Mouse (Mus musculus) midbrain, postnatal 0 days (tissue): Measurements from ENCODE around the gene Hspa13. TPM values are rescaled to one million over a fixed set of nuclear protein-coding genes. Genes with fewer than 3 reads are reported as not detected.
A peak's percentile ranks its signal among the peaks of the same experiment; 100 is the strongest.

ENCODE experiments used
- ATAC-seq: fragments of 200-750 bp; cut with Nextera tagmentation; 2 replicates; pipeline ENCODE4 v1.8.0; 2017; ENCODE audit warnings: moderate number of reproducible peaks, mild to moderate bottlenecking, moderate TSS enrichment, moderate library complexity; ENCODE audit not compliant: low FRiP score
- DNase-seq: peaks from one replicate; pipeline ENCODE4 v3.0.0-alpha.2; 2015; ENCODE audit warnings: low spot score
- H3K27ac ChIP-seq: fragments of 300-500 bp; sonication (generic); 2 replicates; pipeline ENCODE4 v1.5.1; 2014; ENCODE audit warnings: low read depth, mild to moderate bottlenecking, low read length, mixed read lengths
- H3K27me3 ChIP-seq: fragments of 300-500 bp; sonication (generic); 2 replicates; pipeline ENCODE4 v1.6.1; 2014; ENCODE audit warnings: low read length, control low read depth, mixed read lengths; ENCODE audit not compliant: insufficient read depth
- H3K36me3 ChIP-seq: fragments of 300-500 bp; sonication (generic); 2 replicates; pipeline ENCODE4 v1.6.1; 2014; ENCODE audit warnings: low read length, control low read depth, mixed read lengths; ENCODE audit not compliant: insufficient read depth
- H3K4me1 ChIP-seq: fragments of 300-500 bp; sonication (generic); 2 replicates; pipeline ENCODE4 v1.6.1; 2014; ENCODE audit warnings: mild to moderate bottlenecking, control low read depth, antibody characterized with exemption, low read length, mixed read lengths; ENCODE audit not compliant: insufficient read depth
- H3K4me2 ChIP-seq: fragments of 300-500 bp; sonication (generic); 2 replicates; pipeline ENCODE4 v1.6.1; 2014; ENCODE audit warnings: low read depth, mild to moderate bottlenecking, low read length, mixed read lengths; ENCODE audit not compliant: poor library complexity, severe bottlenecking
- H3K4me3 ChIP-seq: fragments of 300-500 bp; sonication (generic); 2 replicates; pipeline ENCODE4 v1.5.1; 2014; ENCODE audit warnings: low read depth, mild to moderate bottlenecking, low read length, moderate library complexity
- H3K9ac ChIP-seq: fragments of 300-500 bp; sonication (generic); replicated peaks from 2 replicates; pipeline ENCODE4 v1.6.1; 2014; ENCODE audit warnings: mild to moderate bottlenecking, low read length, moderate library complexity, mixed read lengths; ENCODE audit not compliant: poor library complexity, severe bottlenecking
- H3K9me3 ChIP-seq: fragments of 300-500 bp; sonication (generic); 2 replicates; pipeline ENCODE4 v1.6.1; 2016; ENCODE audit warnings: low read length, control low read depth
- CTCF ChIP-seq: IDR thresholded peaks from 2 replicates; pipeline ENCODE4 v1.5.1; 2016; ENCODE audit warnings: antibody characterized with exemption, mild to moderate bottlenecking
- WGBS: fragments of 180-500 bp; shearing (Covaris S2); extraction: QIAGEN DNeasy Blood & Tissue Kit; methylation state at CpG from one replicate; pipeline ENCODE4 v1.1.7; 2014; 5-methylcytosine and 5-hydroxymethylcytosine counted together
- polyA plus RNA-seq: library from polyadenylated mRNA; unstranded; fragments of >200 nt; fragmentation: Nextera tagmentation; extraction: Ambion mirVana; gene quantifications from 2 replicates; pipeline ENCODE4 v1.2.1, GENCODE M21; 2015
- total RNA-seq: library from RNA; depleted of rRNA; stranded (reverse); fragments of >200 nt; gene quantifications from 2 replicates; pipeline ENCODE4 v1.2.3, GENCODE M21; 2014; rRNA removed

Gene Hspa13
- 41.9 and 59.3 TPM in 2 replicates for total RNA-seq
- 44.6 and 49.4 TPM in 2 replicates for polyA plus RNA-seq

- peak; percentile 99 for ATAC-seq
- no peaks in the 10 kb centered on the region for H3K4me1 ChIP-seq
- DNase-seq: peak; percentile 99
- H3K36me3 ChIP-seq: peaks cover 8% of the 10 kb centered on the region
- no peaks in the 10 kb centered on the region for H3K27me3 ChIP-seq
- peak; percentile 55 for TF ChIP-seq CTCF
- under 1% methylated on average over 51 of the region's 51 CpGs for WGBS
- peak within 1 kb of the TSS; percentile 81 for H3K27ac ChIP-seq
- H3K4me2 ChIP-seq: peak within 1 kb of the TSS; percentile 64
- H3K9me3 ChIP-seq: no peaks in the 10 kb centered on the region
- peak within 1 kb of the TSS; percentile 75 for H3K4me3 ChIP-seq
- H3K9ac ChIP-seq: peak within 1 kb of the TSS; percentile 74
Measured at GRCm38 (mm10) chr16:75766388-75767249, at the start of gene Hspa13. Gene Hspa13 (minus strand): TSS chr16:75767104.

GRCm38 (mm10) chr16:75779271-75779670 lies 12.4 kb upstream of the Hspa13 start:
- Histone ChIP-seq H3K9me3 (no peaks in the 10 kb centered on the region), H3K4me1 (no peaks in the 10 kb centered on the region), H3K36me3 (no peaks in the 10 kb centered on the region), H3K4me2 (no peak overlapping the region), H3K9ac (no peak overlapping the region), H3K4me3 (no peak overlapping the region), H3K27ac (no peak overlapping the region), H3K27me3 (no peaks in the 10 kb centered on the region)
- TF ChIP-seq CTCF: peak; percentile 83
- 28% methylated on average over 1 of the region's 1 CpGs for WGBS
- DNase-seq (peak; percentile 73), ATAC-seq (no peak)

- H3K4me1 ChIP-seq: no peaks in the 10 kb centered on the region
- WGBS: 88% methylated on average over 10 of the region's 10 CpGs
Measured at GRCm38 (mm10) chr16:75773222-75773621, 6.3 kb upstream of the Hspa13 start.

GRCm38 (mm10) chr16:75767250-75768002 lies 522 bp upstream of the Hspa13 start:
- Histone ChIP-seq H3K4me2 (peak overlapping the region; percentile 64), H3K27ac (0 out of 2 replicates have a peak overlapping the region, but pooled peaks have one; percentile 81), H3K9me3 (no peaks in the 10 kb centered on the region), H3K4me3 (peak overlapping the region; percentile 75), H3K9ac (0 out of 2 replicates have a peak overlapping the region, but pooled peaks have one; percentile 48), H3K4me1 (no peaks in the 10 kb centered on the region), H3K36me3 (peaks cover 8% of the 10 kb centered on the region), H3K27me3 (no peaks in the 10 kb centered on the region)
- TF ChIP-seq CTCF: no peak
- DNase-seq: no peak
- 18% methylated on average over 21 of the region's 21 CpGs for WGBS
- peak; percentile 64 for ATAC-seq

More at GRCm38 (mm10) chr16:75773222-75773621, 6.3 kb upstream of the Hspa13 start:
- H3K27me3 ChIP-seq: no peaks in the 10 kb centered on the region
- no peak overlapping the region for H3K4me2 ChIP-seq
- ATAC-seq (no peak), DNase-seq (no peak)
- no peak for TF ChIP-seq CTCF
- no peaks in the 10 kb centered on the region for H3K36me3 ChIP-seq
- H3K27ac ChIP-seq: no peak overlapping the region
- no peak overlapping the region for H3K4me3 ChIP-seq
- H3K9me3 ChIP-seq: no peaks in the 10 kb centered on the region
- H3K9ac ChIP-seq: no peak overlapping the region

GRCm38 (mm10) chr16:75752876-75753275 lies 14.0 kb downstream of the Hspa13 start:
- peaks cover 10% of the 10 kb centered on the region for H3K36me3 ChIP-seq
- no peaks in the 10 kb centered on the region for H3K27me3 ChIP-seq
- H3K4me1 ChIP-seq: no peaks in the 10 kb centered on the region
- no peak overlapping the region for H3K27ac ChIP-seq
- TF ChIP-seq CTCF: no peak
- no peak overlapping the region for H3K4me2 ChIP-seq
- ATAC-seq: no peak
- no peak overlapping the region for H3K4me3 ChIP-seq
- H3K9ac ChIP-seq: no peak overlapping the region
- DNase-seq: no peak
- H3K9me3 ChIP-seq: no peaks in the 10 kb centered on the region
- WGBS: 76% methylated on average over 1 of the region's 1 CpGs
